Mouse (Mus musculus) ES-Bruce4 (cell line): ENCODE results near the gene Dock6. TPM values are rescaled to one million over a fixed set of nuclear protein-coding genes. Genes with fewer than 3 reads are reported as not detected.

ENCODE experiments used
- H3K27ac ChIP-seq: 2 replicates; pipeline ENCODE4 v1.5.1; 2012; ENCODE audit warnings: low read length, inconsistent platforms; ENCODE audit not compliant: insufficient read depth
- H3K27me3 ChIP-seq: 2 replicates; pipeline ENCODE4 v1.6.1; 2012; ENCODE audit warnings: mild to moderate bottlenecking, low read length, inconsistent platforms; ENCODE audit not compliant: control insufficient read depth, poor library complexity, insufficient read depth, severe bottlenecking
- H3K36me3 ChIP-seq: 2 replicates; pipeline ENCODE4 v1.6.1; 2012; ENCODE audit warnings: inconsistent platforms, mild to moderate bottlenecking, low read length, moderate library complexity; ENCODE audit not compliant: control insufficient read depth, poor library complexity, insufficient read depth, severe bottlenecking
- H3K4me1 ChIP-seq: one replicate; pipeline ENCODE4 v1.8.1; 2011; ENCODE audit warnings: low read length; ENCODE audit not compliant: control insufficient read depth, insufficient read depth
- H3K4me3 ChIP-seq: 2 replicates; pipeline ENCODE4 v1.5.1; 2011; ENCODE audit warnings: low read depth, mild to moderate bottlenecking, low read length
- H3K9ac ChIP-seq: 2 replicates; pipeline ENCODE4 v1.6.1; 2012; ENCODE audit warnings: low read depth, mild to moderate bottlenecking, inconsistent platforms; ENCODE audit not compliant: poor library complexity, severe bottlenecking
- H3K9me3 ChIP-seq: replicated peaks from 2 replicates; pipeline ENCODE4 v1.6.1; 2012; ENCODE audit warnings: mild to moderate bottlenecking, low read length, inconsistent platforms; ENCODE audit not compliant: control insufficient read depth, poor library complexity, insufficient read depth, severe bottlenecking
- CTCF ChIP-seq: IDR thresholded peaks from one replicate; pipeline ENCODE4 v1.8.1; 2011; ENCODE audit warnings: low read depth, low read length
- EP300 ChIP-seq: IDR thresholded peaks from 2 replicates; pipeline ENCODE4 v1.6.1; 2011; ENCODE audit warnings: low read depth, low read length; ENCODE audit not compliant: insufficient read depth
- POLR2A ChIP-seq: IDR thresholded peaks from one replicate; pipeline ENCODE4 v1.8.1; 2011; ENCODE audit warnings: low read length; ENCODE audit not compliant: insufficient read depth
- polyA plus RNA-seq: library from polyadenylated mRNA; stranded (reverse); fragments of >200 nt; gene quantifications from 2 replicates; pipeline ENCODE4 v1.2.4, GENCODE M21; 2011; ENCODE audit warnings: low read depth; ENCODE audit not compliant: missing spikeins, insufficient read depth, insufficient read length

Gene Dock6
- polyA plus RNA-seq, 1 experiment = 74.9 TPM

DNA sequence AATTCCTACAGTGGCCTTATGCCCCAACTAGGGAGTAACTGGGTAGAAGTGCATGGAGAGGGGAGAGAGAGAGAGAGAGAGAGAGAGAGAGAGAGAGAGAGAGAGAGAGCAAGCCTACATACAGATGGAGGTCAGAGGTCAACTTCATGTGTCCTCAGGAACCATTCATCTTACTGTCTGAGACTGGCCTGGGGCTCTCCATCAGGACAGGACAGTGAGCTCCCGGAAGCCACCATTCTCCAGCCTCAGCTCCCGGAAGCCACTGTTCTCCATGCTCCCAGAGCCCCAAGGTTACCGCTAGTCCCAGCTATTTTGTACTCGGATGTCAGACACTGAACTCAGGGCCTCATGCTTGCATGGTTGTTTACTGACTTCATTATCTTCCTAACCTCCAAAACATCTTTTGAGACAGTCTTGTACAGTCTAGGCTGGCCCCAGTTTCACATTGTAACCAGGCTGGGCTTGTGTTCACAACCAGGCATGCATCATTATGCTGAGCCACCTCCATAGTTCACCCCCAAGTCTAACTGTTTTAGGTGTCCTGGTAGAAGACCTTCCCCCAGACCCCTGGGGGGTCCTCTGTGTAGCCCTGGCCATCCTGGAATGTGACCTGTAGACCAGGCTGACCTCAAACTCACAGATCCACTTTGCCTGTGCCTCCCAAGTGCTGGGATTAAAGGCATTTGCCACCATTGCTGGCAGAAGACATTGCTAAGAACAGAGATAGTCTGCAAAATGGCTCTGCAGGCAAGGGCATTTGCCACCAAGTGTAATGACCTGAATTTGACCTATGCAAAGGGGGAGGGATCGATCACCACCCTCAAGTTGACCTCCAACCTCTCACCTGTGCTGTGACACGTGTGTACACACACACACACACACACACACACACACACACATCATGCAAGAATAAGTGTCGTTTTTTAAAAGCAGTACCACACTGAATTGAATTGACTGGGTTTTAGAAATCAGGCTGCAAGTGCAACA, 2.5 kb downstream of the Dock6 start:
- peaks cover 9% of the 10 kb centered on the region for H3K4me1 ChIP-seq
- TF ChIP-seq POLR2A (no peak), CTCF (no peak), EP300 (peak; percentile 88)
- H3K27me3 ChIP-seq = no peaks in the 10 kb centered on the region
- H3K36me3 ChIP-seq = peaks cover 10% of the 10 kb centered on the region
- no peaks in the 10 kb centered on the region for H3K9me3 ChIP-seq
- H3K27ac ChIP-seq = peak overlapping the region; percentile 68
- H3K4me3 ChIP-seq = peak overlapping the region; percentile 49
- H3K9ac ChIP-seq = no peak overlapping the region

DNA sequence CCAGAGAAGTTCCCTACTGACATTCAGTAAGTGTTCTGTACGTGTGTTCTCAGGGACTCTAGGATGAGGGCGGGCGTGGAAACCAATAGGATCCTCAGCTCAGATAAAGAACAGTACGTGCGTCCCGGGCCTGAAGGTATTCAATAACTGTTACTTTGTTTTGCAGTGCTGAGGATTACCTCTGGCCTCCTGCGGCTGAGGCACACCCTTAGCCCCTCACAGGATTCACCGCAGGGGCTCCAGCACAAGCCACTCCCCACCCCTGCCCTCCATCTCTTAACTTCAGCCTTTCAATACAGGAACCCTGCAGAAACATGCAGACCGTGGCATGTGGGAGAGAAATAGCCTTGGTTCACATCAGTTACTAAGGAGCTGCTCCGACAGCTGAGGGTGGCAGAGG, 4.5 kb downstream of the Dock6 start:
- H3K4me1 ChIP-seq = peaks cover 9% of the 10 kb centered on the region
- no peak for TF ChIP-seq POLR2A
- peak; percentile 83 for TF ChIP-seq EP300
- H3K4me3 ChIP-seq = peak overlapping the region; percentile 73
- H3K9ac ChIP-seq = peak overlapping the region; percentile 13
- peaks cover 29% of the 10 kb centered on the region for H3K36me3 ChIP-seq
- no peaks in the 10 kb centered on the region for H3K27me3 ChIP-seq
- peak overlapping the region; percentile 88 for H3K27ac ChIP-seq
- no peaks in the 10 kb centered on the region for H3K9me3 ChIP-seq

- Histone ChIP-seq H3K9me3 (no peaks in the 10 kb centered on the region), H3K4me1 (peaks cover 11% of the 10 kb centered on the region), H3K9ac (peak overlapping the region; percentile 51), H3K4me3 (peak overlapping the region; percentile 73), H3K27ac (peak overlapping the region; percentile 88), H3K27me3 (no peaks in the 10 kb centered on the region), H3K36me3 (peaks cover 34% of the 10 kb centered on the region)
- no peak for TF ChIP-seq EP300
- TF ChIP-seq CTCF = no peak
- no peak for TF ChIP-seq POLR2A
Measured at GRCm38 (mm10) chr9:21847425-21847824, 5.0 kb downstream of the Dock6 start.

GRCm38 (mm10) chr9:21846755-21847341, 5.6 kb downstream of the Dock6 start:
- Histone ChIP-seq H3K4me1 (peaks cover 12% of the 10 kb centered on the region), H3K27me3 (no peaks in the 10 kb centered on the region), H3K27ac (peak overlapping the region; percentile 88), H3K36me3 (peaks cover 34% of the 10 kb centered on the region), H3K4me3 (peak overlapping the region; percentile 73), H3K9ac (peak overlapping the region; percentile 51), H3K9me3 (no peaks in the 10 kb centered on the region)
- no peak for TF ChIP-seq CTCF
- peak; percentile 76 for TF ChIP-seq EP300

GRCm38 (mm10) chr9:21845381-21846080, 6.9 kb downstream of the Dock6 start:
- no peaks in the 10 kb centered on the region for H3K27me3 ChIP-seq
- peak; percentile 31 for TF ChIP-seq CTCF
- TF ChIP-seq EP300 = no peak
- no peaks in the 10 kb centered on the region for H3K9me3 ChIP-seq
- peak overlapping the region; percentile 48 for H3K27ac ChIP-seq
- H3K9ac ChIP-seq = no peak overlapping the region
- peaks cover 39% of the 10 kb centered on the region for H3K36me3 ChIP-seq
- H3K4me1 ChIP-seq = peaks cover 12% of the 10 kb centered on the region
- H3K4me3 ChIP-seq = peak overlapping the region; percentile 5; the same call in 1 of the 2 replicates
